Mouse (Mus musculus) kidney, embryonic 15.5 days (tissue): ENCODE measurements at regions not wholly inside any gene's neighbourhood (a gene's known extent, or its start where the extent isn't known, plus 50 kb on each side); places are given as distances from the start of the nearest gene placed in this dataset.
"Not testable (repeated sequence)": the region's sequence is repeated elsewhere in the genome, so short reads cannot be mapped to it uniquely, and the experiment has no call there.

Experiments used
- ATAC-seq: fragments of 200-750 bp; cut with Nextera tagmentation; replicated peaks from 2 replicates; pipeline ENCODE4 v1.8.0; 2017; ENCODE audit warnings: moderate TSS enrichment; ENCODE audit not compliant: low FRiP score
- H3K27ac ChIP-seq: fragments of 300-500 bp; sonication (generic); 2 replicates; pipeline ENCODE4 v1.5.1; 2015; ENCODE audit warnings: mild to moderate bottlenecking, inconsistent platforms
- H3K27me3 ChIP-seq: fragments of 300-500 bp; sonication (generic); 2 replicates; pipeline ENCODE4 v1.6.1; 2015; ENCODE audit warnings: inconsistent platforms
- H3K36me3 ChIP-seq: fragments of 300-500 bp; sonication (generic); 2 replicates; pipeline ENCODE4 v1.6.1; 2015; ENCODE audit warnings: inconsistent platforms
- H3K4me1 ChIP-seq: fragments of 300-500 bp; sonication (generic); 2 replicates; pipeline ENCODE4 v1.6.1; 2015; ENCODE audit warnings: inconsistent platforms
- H3K4me2 ChIP-seq: fragments of 300-500 bp; sonication (generic); 2 replicates; pipeline ENCODE4 v1.6.1; 2015; ENCODE audit warnings: moderate library complexity, mild to moderate bottlenecking, inconsistent platforms
- H3K4me3 ChIP-seq: fragments of 300-500 bp; sonication (generic); replicated peaks from 2 replicates; pipeline ENCODE4 v1.5.1; 2015; ENCODE audit warnings: mild to moderate bottlenecking, inconsistent platforms
- H3K9ac ChIP-seq: fragments of 300-500 bp; sonication (generic); 2 replicates; pipeline ENCODE4 v1.6.1; 2015; ENCODE audit warnings: mild to moderate bottlenecking, inconsistent platforms
- H3K9me3 ChIP-seq: fragments of 300-500 bp; sonication (generic); replicated peaks from 2 replicates; pipeline ENCODE4 v1.6.1; 2016; ENCODE audit warnings: inconsistent platforms
- WGBS: fragments of 180-500 bp; shearing (Covaris S2); methylation state at CpG from one replicate; pipeline ENCODE4 v1.1.7; 2015; ENCODE audit warnings: mixed read lengths; 5-methylcytosine and 5-hydroxymethylcytosine counted together

DNA sequence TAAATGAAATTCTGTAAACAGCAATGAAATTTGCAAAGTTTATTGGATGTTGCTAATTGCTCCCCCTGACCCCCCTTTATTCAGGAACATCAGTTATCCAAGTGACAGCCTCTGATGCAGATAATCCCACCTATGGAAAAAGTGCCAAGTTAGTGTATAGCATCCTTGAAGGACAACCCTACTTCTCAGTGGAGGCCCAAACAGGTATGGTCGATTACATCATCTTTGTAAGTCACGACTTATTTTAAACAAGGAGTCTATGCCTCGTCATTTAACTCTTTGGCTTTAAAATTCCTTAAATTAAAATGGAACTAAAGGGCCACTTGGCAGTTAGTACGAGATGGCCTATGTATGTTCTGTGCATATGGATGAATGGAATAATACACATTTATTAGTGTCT is 217.6 kb downstream of the Gm15319 start:
- not testable (repeated sequence) for H3K36me3 ChIP-seq, H3K27ac ChIP-seq, H3K4me2 ChIP-seq, H3K4me1 ChIP-seq, H3K9ac ChIP-seq, ATAC-seq, H3K9me3 ChIP-seq, H3K27me3 ChIP-seq, H3K4me3 ChIP-seq
- 90% methylated on average over 4 of the region's 4 CpGs for WGBS

DNA sequence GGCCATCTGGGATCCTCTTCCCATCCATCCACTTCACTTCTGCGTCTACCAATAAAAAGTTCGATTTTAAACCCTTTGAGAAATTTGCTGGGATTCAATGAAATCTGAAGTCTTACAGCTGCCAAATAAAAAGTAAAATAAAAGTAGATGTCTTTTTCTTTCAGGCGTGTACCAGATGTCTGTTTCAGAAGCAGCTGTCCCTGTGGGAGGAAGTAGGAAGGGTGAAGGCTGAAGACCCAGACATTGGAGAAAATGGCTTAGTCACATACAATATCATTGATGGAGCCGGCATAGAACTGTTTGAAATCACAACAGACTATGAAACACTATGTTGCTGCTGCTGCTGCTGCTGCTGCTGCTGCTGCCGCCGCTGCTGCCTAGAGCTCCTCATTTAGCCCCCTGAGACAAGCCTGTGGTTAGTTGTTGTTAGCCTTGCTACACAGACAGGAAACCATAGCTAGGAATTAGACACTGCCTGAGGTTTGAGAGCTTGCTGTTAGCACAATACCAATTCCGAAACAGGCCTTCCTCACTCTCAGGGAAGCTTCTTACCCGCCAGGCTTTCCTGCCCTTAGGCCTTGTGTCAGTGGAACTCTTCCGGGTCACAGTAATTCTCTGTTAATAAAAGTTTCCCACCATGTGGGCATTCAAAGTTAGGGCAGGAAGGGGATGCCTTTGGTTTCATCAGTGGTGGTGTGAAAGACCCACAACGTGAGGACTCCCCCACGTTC is 211.5 kb downstream of the Gm15319 start:
- H3K27ac ChIP-seq, H3K27me3 ChIP-seq, H3K4me2 ChIP-seq, ATAC-seq, H3K4me3 ChIP-seq, H3K36me3 ChIP-seq, H3K9ac ChIP-seq, H3K4me1 ChIP-seq, H3K9me3 ChIP-seq: not testable (repeated sequence)
- 90% methylated on average over 9 of the region's 11 CpGs for WGBS

DNA sequence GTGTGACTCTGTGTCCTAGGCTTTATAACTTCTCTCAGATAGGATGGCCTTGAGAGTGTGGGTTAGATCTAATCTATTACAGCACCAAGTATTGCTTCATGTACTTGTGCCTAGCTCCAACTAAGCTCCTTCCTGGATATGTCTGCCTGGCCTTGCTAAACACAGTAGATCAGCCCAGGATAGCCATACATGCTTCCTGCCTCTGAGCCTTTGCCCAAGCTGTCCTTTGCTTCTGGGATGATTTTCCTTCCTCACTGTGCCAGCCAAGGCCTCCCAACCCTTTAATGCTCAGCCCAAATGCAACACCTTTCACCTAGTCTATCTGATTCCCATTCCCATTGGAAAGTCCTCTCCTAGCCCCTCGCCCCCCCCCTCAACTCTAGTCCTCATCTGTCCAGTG is 208.9 kb downstream of the Gm15319 start:
- H3K9ac ChIP-seq, H3K9me3 ChIP-seq, H3K4me3 ChIP-seq, H3K27me3 ChIP-seq, H3K4me1 ChIP-seq, H3K4me2 ChIP-seq, H3K27ac ChIP-seq, ATAC-seq, H3K36me3 ChIP-seq: not testable (repeated sequence)
- WGBS, result 100% methylated on average over 1 of the region's 1 CpGs
